Mouse (Mus musculus): ENCODE measurements around the gene Teddm1b. TPM values are rescaled to one million over a fixed set of nuclear protein-coding genes. Genes with fewer than 3 reads are reported as not detected.

The Teddm1b gene
- polyA plus RNA-seq, 1 experiment = not detected

DNA sequence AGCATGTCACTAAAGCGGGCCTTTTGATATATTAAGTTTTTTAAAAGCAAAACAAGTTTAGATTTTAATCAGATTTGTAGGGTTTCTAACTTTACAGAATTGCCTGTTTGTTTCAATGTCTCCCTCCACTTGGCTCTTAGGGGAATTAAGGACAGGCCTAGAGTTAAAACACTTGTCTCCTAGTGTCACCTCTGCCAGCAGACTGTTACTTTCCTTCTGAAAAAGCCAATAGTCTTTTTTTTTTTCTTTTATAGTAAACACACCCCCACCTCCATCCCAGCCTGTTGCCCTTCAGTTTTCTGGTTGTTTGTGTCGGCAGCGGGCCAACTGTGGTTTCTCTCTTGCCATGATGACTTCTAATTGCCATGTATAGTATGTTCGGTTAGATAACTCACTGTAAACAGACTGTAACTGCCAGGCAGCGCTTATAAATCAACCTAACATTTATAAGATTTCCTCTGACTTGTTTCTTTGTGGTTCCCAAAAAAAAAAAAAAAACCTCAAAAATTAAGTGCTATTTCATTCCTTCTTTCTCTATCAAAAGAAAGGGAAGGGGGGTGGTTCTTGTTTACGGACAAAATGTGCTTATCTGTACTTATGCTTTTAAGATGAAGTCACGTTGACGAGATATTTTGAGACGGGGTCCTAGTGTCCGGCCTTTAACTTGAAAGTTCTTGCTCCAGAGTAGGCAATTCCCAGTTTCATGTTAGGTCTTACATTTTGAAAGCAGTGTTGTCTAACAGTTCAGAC lies 35.2 kb downstream of the Teddm1b start:
- WGBS = 58% methylated on average over 10 of the region's 10 CpGs
- Histone ChIP-seq H3K27ac (ENCODE audit: insufficient read depth, low read depth, low read length) (no peak overlapping the region), H3K4me3 (ENCODE audit: insufficient read depth, low read depth, low read length) (no peak overlapping the region), H3K4me1 (ENCODE audit: control insufficient read depth, insufficient read depth, low read length) (peaks cover 11% of the 10 kb centered on the region)
- TF ChIP-seq POLR2A (IDR thresholded peaks at IDR 0.05; ENCODE audit: insufficient read depth, low read depth, low read length) (no peak), CTCF (IDR thresholded peaks at IDR 0.05; ENCODE audit: insufficient read depth, low read depth, low read length) (no peak)

DNA sequence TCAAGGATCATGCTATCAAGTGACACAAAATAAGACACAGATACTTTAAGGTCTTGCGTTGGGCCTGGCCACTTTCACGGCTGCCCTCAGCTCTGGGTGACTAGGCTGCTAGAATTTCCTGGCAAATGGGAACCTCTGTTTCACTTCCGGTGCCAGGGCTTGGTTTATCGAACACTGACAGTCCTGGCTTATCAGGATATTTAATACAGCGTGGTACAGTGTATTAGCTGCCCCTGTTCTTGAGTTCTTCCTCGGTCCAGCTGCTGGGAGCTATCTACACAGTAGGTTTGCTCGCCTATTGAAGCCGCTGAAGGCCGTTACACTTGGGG lies 35.8 kb downstream of the Teddm1b start:
- TF ChIP-seq CTCF (IDR thresholded peaks at IDR 0.05; ENCODE audit: insufficient read depth, low read depth, low read length) (no peak), POLR2A (IDR thresholded peaks at IDR 0.05; ENCODE audit: insufficient read depth, low read depth, low read length) (no peak)
- Histone ChIP-seq H3K4me3 (ENCODE audit: insufficient read depth, low read depth, low read length) (no peak overlapping the region), H3K4me1 (ENCODE audit: control insufficient read depth, insufficient read depth, low read length) (peaks cover 10% of the 10 kb centered on the region), H3K27ac (ENCODE audit: insufficient read depth, low read depth, low read length) (no peak overlapping the region)
- 74% methylated on average over 9 of the region's 9 CpGs for WGBS

DNA sequence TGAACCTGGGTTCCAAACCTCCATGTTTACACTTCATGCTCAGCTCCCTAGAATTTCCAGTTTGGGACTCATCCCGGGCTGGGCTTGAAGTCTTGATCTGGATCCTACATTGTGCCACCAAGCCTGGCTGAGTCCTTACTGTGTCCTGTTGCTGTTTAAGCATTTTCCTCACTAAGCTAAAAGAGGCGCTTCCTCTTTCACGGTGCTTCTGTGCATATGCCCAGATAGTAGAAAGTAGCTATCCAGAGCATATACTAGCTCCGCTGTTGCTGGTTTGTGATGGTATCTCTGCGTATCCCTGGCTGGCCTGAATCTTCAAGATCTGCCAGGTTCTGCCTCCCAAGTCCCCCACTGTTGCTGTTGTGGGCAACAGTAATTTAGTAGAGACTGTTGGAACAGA lies 36.3 kb downstream of the Teddm1b start:
- WGBS = 71% methylated on average over 5 of the region's 5 CpGs

DNA sequence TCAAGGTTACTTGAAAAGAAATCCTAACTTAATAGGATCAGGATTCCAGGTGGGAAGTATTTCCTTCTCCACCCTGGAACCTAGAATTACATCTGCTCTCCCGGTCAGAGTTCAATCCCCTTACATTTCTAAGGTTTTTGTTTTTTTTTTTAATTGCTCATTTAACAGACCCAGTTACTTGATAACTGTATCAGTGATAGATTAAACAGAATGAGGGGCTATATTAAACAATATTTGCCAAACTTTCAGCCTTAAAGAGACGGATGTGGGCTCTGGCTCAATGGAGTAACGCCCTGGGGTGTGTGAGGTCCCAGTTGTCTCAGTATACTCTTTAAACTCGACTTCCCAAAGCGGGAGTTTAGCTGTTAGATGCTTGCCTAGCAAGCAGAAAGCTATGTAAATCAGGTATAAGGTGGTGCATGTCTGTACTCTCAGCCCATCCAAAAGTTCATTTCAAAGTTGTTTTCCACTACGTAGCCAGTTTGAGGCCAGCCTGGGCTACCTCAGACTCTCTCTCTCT lies 37.2 kb downstream of the Teddm1b start:
- Histone ChIP-seq H3K27ac (ENCODE audit: insufficient read depth, low read depth, low read length) (no peak overlapping the region), H3K4me1 (ENCODE audit: control insufficient read depth, insufficient read depth, low read length) (peaks cover 9% of the 10 kb centered on the region), H3K4me3 (ENCODE audit: insufficient read depth, low read depth, low read length) (no peak overlapping the region)
- TF ChIP-seq CTCF (IDR thresholded peaks at IDR 0.05; ENCODE audit: insufficient read depth, low read depth, low read length) = no peak
- no peak for TF ChIP-seq POLR2A (IDR thresholded peaks at IDR 0.05; ENCODE audit: insufficient read depth, low read depth, low read length)
- 85% methylated on average over 6 of the region's 6 CpGs for WGBS

More for the DNA sequence above, 36.3 kb downstream of the Teddm1b start:
- no peak overlapping the region for H3K27ac ChIP-seq (ENCODE audit: insufficient read depth, low read depth, low read length)
- H3K4me1 ChIP-seq (ENCODE audit: control insufficient read depth, insufficient read depth, low read length) = peaks cover 9% of the 10 kb centered on the region
- TF ChIP-seq POLR2A (IDR thresholded peaks at IDR 0.05; ENCODE audit: insufficient read depth, low read depth, low read length) (no peak), CTCF (IDR thresholded peaks at IDR 0.05; ENCODE audit: insufficient read depth, low read depth, low read length) (no peak)
- no peak overlapping the region for H3K4me3 ChIP-seq (ENCODE audit: insufficient read depth, low read depth, low read length)

DNA sequence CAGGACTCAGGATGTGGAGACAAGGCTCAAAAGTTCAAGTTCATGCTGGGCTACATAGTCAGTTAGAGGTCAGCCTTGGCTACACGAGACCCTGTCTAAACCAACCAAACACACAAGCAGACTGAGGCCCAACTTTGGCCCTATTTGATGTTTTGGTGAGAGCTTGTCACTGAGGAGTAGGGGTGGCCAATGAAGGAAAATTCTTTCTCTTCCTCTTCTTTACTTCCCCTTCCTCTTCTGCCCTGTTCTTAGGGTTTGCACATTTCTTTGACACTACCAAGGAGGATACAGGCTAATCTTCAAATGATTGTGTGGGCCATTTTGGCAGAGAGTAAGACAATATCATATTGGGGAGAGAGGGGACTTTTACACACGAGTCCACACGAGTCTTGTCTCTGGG lies 39.7 kb downstream of the Teddm1b start:
- peaks cover under 1% of the 10 kb centered on the region; the same call in 1 of the 2 replicates for H3K4me1 ChIP-seq (ENCODE audit: control insufficient read depth, insufficient read depth, low read length)
- TF ChIP-seq POLR2A (IDR thresholded peaks at IDR 0.05; ENCODE audit: insufficient read depth, low read depth, low read length) (no peak), CTCF (IDR thresholded peaks at IDR 0.05; ENCODE audit: insufficient read depth, low read depth, low read length) (no peak)

DNA sequence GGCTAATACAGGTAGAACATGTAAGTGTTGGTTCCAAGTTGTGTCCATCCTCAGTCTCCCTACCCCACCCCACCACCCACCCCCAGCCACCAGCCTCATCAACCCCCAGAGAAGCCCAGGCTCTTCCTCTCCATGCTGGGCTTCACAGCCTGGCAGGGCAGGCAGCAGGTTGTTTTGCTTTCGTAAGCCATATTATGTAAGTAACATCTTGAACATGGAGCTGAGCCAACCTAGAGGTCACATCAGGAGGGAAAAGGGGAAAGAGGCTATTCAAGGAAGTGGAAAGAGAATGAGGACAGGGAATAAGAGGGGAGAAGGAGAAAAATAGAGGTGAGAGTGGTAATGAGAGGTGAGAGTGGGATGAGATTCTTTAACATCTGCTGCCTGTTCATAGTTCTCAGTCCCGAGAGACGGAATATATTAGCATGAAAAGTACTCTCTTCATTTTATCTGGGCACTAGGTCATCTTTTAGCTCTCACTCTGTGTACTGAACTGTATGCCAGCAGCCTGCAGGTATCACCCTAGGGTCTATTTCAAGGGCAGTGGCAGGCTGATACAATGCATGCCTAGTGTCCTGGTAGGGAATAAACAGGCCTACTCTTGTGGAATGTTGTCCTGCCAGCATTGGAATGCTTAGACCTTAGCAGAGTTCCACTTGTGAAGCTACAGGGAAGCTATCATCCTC lies 44.5 kb downstream of the Teddm1b start:
- TF ChIP-seq CTCF (IDR thresholded peaks at IDR 0.05; ENCODE audit: insufficient read depth, low read depth, low read length) (no peak), POLR2A (IDR thresholded peaks at IDR 0.05; ENCODE audit: insufficient read depth, low read depth, low read length) (no peak)
- Histone ChIP-seq H3K4me3 (ENCODE audit: insufficient read depth, low read depth, low read length) (no peak overlapping the region), H3K27ac (ENCODE audit: insufficient read depth, low read depth, low read length) (no peak overlapping the region), H3K4me1 (ENCODE audit: control insufficient read depth, insufficient read depth, low read length) (peaks cover 6% of the 10 kb centered on the region)
- 72% methylated on average over 3 of the region's 3 CpGs for WGBS

More for the DNA sequence above, 39.7 kb downstream of the Teddm1b start:
- WGBS = 45% methylated on average over 3 of the region's 3 CpGs
- Histone ChIP-seq H3K27ac (ENCODE audit: insufficient read depth, low read depth, low read length) (peak overlapping the region; percentile 2; the same call in 1 of the 2 replicates), H3K4me3 (ENCODE audit: insufficient read depth, low read depth, low read length) (no peak overlapping the region)

DNA sequence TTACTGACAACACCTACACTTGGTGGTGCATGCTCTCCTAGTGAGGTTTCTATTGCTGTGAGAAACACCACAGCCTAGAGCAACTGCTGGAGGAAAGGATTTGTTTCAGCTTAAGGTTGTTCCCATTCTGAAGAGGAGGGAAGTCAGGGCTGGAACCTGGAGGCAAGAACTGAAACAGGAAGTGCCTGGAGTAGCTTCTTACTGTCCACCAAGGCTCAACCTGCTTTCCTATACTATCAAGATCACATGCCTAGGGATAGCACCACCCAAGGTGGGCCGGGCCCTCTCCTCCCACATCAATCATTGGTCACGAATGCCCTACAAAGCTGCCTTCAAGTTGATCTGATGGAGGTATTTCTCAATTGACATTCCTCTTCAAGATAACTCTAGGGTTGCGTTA lies 47.5 kb downstream of the Teddm1b start:
- 94% methylated on average over 3 of the region's 3 CpGs for WGBS
- Histone ChIP-seq H3K27ac (ENCODE audit: insufficient read depth, low read depth, low read length) (no peak overlapping the region), H3K4me1 (ENCODE audit: control insufficient read depth, insufficient read depth, low read length) (peaks cover 6% of the 10 kb centered on the region), H3K4me3 (ENCODE audit: insufficient read depth, low read depth, low read length) (no peak overlapping the region)
- TF ChIP-seq CTCF (IDR thresholded peaks at IDR 0.05; ENCODE audit: insufficient read depth, low read depth, low read length) (no peak), POLR2A (IDR thresholded peaks at IDR 0.05; ENCODE audit: insufficient read depth, low read depth, low read length) (no peak)

DNA sequence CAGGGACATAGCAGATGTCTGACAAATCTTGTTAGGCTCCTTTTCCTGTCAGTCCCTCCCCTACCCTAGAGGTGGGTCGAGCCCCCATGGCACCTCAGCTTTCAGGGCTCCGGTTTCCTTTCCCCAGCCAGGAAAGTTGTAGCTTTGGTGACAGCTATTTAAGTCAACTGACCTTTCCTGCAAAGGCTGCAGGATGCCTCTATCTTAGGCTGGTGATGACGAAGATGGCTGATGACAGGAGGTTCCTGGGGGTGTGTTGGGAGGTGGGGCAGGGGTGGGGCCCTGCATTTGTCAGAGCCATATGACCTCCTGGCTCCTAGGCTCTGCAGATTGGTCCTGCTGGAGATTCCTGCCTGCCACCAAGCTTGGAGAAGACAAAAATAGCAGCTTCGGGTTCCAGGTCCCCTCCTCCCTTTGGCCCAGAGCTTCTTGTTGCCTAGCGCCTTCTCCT lies 48.5 kb downstream of the Teddm1b start:
- WGBS = 56% methylated on average over 5 of the region's 5 CpGs
- Histone ChIP-seq H3K27ac (ENCODE audit: insufficient read depth, low read depth, low read length) (no peak overlapping the region), H3K4me3 (ENCODE audit: insufficient read depth, low read depth, low read length) (no peak overlapping the region), H3K4me1 (ENCODE audit: control insufficient read depth, insufficient read depth, low read length) (peaks cover 6% of the 10 kb centered on the region)
- TF ChIP-seq POLR2A (IDR thresholded peaks at IDR 0.05; ENCODE audit: insufficient read depth, low read depth, low read length) (no peak), CTCF (IDR thresholded peaks at IDR 0.05; ENCODE audit: insufficient read depth, low read depth, low read length) (no peak)

All from olfactory bulb, adult 2 months (tissue).